Mouse (Mus musculus) ES-Bruce4 (cell line): ENCODE data around the gene Slc44a1.

ENCODE experiments used
- CTCF ChIP-seq: IDR thresholded peaks from one replicate; pipeline ENCODE4 v1.8.1; 2011; ENCODE audit warnings: low read depth, low read length
- POLR2A ChIP-seq: IDR thresholded peaks from one replicate; pipeline ENCODE4 v1.8.1; 2011; ENCODE audit warnings: low read length; ENCODE audit not compliant: insufficient read depth

GRCm38 (mm10) chr4:53431585-53432234, 8.5 kb upstream of the Slc44a1 start:
- TF ChIP-seq CTCF (no peak), POLR2A (no peak)
